Mouse (Mus musculus) hindbrain, embryonic 15.5 days (tissue): ENCODE results near the gene C5ar2. TPM values are rescaled to one million over a fixed set of nuclear protein-coding genes. Genes with fewer than 3 reads are reported as not detected.

Experiments used
- ATAC-seq: fragments of 200-750 bp; cut with Nextera tagmentation; 2 replicates; pipeline ENCODE4 v1.8.0; 2017; ENCODE audit warnings: low read depth, moderate number of reproducible peaks, moderate TSS enrichment; ENCODE audit not compliant: low FRiP score
- H3K27ac ChIP-seq: fragments of 300-500 bp; sonication (generic); replicated peaks from 2 replicates; pipeline ENCODE4 v1.5.1; 2015; ENCODE audit warnings: mild to moderate bottlenecking, inconsistent platforms
- H3K27me3 ChIP-seq: fragments of 300-500 bp; sonication (generic); 2 replicates; pipeline ENCODE4 v1.6.1; 2015; ENCODE audit warnings: control low read depth, inconsistent platforms
- H3K36me3 ChIP-seq: fragments of 300-500 bp; sonication (generic); 2 replicates; pipeline ENCODE4 v1.6.1; 2015; ENCODE audit warnings: control low read depth, inconsistent platforms
- H3K4me1 ChIP-seq: fragments of 300-500 bp; sonication (generic); replicated peaks from 2 replicates; pipeline ENCODE4 v1.6.1; 2015; ENCODE audit warnings: control low read depth, inconsistent platforms
- H3K4me2 ChIP-seq: fragments of 300-500 bp; sonication (generic); 2 replicates; pipeline ENCODE4 v1.6.1; 2015; ENCODE audit warnings: moderate library complexity, mild to moderate bottlenecking, inconsistent platforms
- H3K4me3 ChIP-seq: fragments of 300-500 bp; sonication (generic); 2 replicates; pipeline ENCODE4 v1.5.1; 2015; ENCODE audit warnings: mild to moderate bottlenecking, inconsistent platforms
- H3K9ac ChIP-seq: fragments of 300-500 bp; sonication (generic); 2 replicates; pipeline ENCODE4 v1.6.1; 2015; ENCODE audit warnings: inconsistent platforms
- H3K9me3 ChIP-seq: fragments of 300-500 bp; sonication (generic); 2 replicates; pipeline ENCODE4 v1.6.1; 2016; ENCODE audit warnings: control low read depth, inconsistent platforms
- WGBS: fragments of 180-500 bp; shearing (Covaris S2); methylation state at CpG from one replicate; pipeline ENCODE4 v1.1.7; 2015; 5-methylcytosine and 5-hydroxymethylcytosine counted together
- polyA plus RNA-seq: library from polyadenylated mRNA; unstranded; fragments of >200 nt; fragmentation: Nextera tagmentation; extraction: Ambion mirVana; gene quantifications from 2 replicates; pipeline ENCODE4 v1.2.1, GENCODE M21; 2015

Gene C5ar2
- polyA plus RNA-seq, 1 experiment from 2014 or later: 0.10 TPM

DNA sequence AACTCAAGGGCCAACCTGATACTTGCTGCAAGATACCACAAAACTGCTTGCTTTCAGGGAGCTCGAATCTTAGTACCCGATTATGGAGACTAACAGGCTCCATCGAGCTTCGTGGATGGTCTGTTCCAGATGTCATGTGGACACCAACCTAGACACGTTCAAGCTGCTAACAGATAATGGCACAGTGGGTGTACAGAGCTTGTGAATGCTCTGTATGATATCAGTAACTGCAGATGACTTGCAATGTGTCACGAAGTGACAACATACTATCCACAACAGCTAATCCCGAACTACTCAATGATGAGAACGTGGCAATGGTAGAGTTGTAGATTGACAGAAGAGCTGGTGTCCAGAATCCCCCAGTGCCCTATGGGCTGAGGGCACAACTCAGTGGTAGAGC lies 56.5 kb downstream of the C5ar2 start:
- no peak for ATAC-seq

More for the DNA sequence above, 56.5 kb downstream of the C5ar2 start:
- Histone ChIP-seq H3K36me3 (peaks cover 32% of the 10 kb centered on the region), H3K27ac (no peak overlapping the region), H3K4me2 (no peak overlapping the region), H3K9me3 (no peaks in the 10 kb centered on the region), H3K4me3 (no peak overlapping the region), H3K27me3 (no peaks in the 10 kb centered on the region), H3K4me1 (peaks cover 3% of the 10 kb centered on the region; the same call in 1 of the 2 replicates), H3K9ac (no peak overlapping the region)
- 84% methylated on average over 8 of the region's 8 CpGs for WGBS

Other genes starting within 250 kb of the C5ar2 start
- 7.5 and 8.7 TPM in 2 replicates for gene Bicra, start 196.2 kb downstream of the C5ar2 start, polyA plus RNA-seq
- gene Zfp541, start 182.3 kb downstream of the C5ar2 start, polyA plus RNA-seq: 0.06 and 0.26 TPM in 2 replicates
- gene Napa, start 145.7 kb downstream of the C5ar2 start, polyA plus RNA-seq: 218 and 239 TPM in 2 replicates
- gene Kptn, start 124.3 kb downstream of the C5ar2 start, polyA plus RNA-seq: 45.3 and 53.5 TPM in 2 replicates
- gene Slc8a2, start 114.3 kb downstream of the C5ar2 start, polyA plus RNA-seq: 1.1 TPM in 2 replicates
- gene Meis3, start 69.1 kb downstream of the C5ar2 start, polyA plus RNA-seq: 120 and 134 TPM in 2 replicates
- 10.9 and 11.1 TPM in 2 replicates for gene Dhx34, start 22.1 kb downstream of the C5ar2 start, polyA plus RNA-seq
- 2.2 and 2.7 TPM in 2 replicates for gene C5ar1, start 15.4 kb upstream of the C5ar2 start, polyA plus RNA-seq
- gene Inafm1, start 29.5 kb upstream of the C5ar2 start, polyA plus RNA-seq: 52.2 and 58.4 TPM in 2 replicates
- 29.3 and 29.6 TPM in 2 replicates for gene Ccdc9, start 42.6 kb upstream of the C5ar2 start, polyA plus RNA-seq
- 28.9 and 31.7 TPM in 2 replicates for gene Bbc3, start 64.2 kb upstream of the C5ar2 start, polyA plus RNA-seq
- 251 and 261 TPM in 2 replicates for gene Sae1, start 143.7 kb upstream of the C5ar2 start, polyA plus RNA-seq
- gene Zc3h4, start 156.8 kb upstream of the C5ar2 start, polyA plus RNA-seq: 17.5 and 17.6 TPM in 2 replicates
- gene Tmem160, start 208.6 kb upstream of the C5ar2 start, polyA plus RNA-seq: 67.8 and 75.6 TPM in 2 replicates
- gene Npas1, start 233.6 kb upstream of the C5ar2 start, polyA plus RNA-seq: 4.4 and 5.0 TPM in 2 replicates